Mouse (Mus musculus): ENCODE results near the gene Timd2.

DNA sequence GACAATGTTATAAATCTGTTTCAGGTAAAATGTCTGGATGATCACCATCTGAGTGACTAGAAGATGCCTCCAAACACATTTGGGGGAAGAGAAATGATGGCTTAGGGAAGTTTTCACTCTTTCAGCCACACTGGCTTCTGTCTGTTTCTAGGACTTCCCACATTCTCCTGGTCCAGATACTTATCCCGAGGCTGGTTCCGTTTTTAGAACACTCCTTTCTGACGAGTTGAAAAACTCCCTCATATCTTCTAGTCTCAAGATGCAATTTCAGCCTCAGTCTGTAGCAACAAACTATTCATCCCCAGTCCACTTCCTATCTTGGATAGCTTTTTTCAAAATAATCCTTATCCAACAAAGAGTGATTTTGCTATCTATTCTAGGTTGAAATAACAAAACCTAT is 54.4 kb downstream of the Timd2 start:
- no peak for TF ChIP-seq CTCF (IDR thresholded peaks at IDR 0.05; ENCODE audit: low read depth)
- TF ChIP-seq EP300 (IDR thresholded peaks at IDR 0.05; ENCODE audit: low read depth): no peak

All from liver, embryonic 14.5 days (tissue).